Mouse (Mus musculus) cortical plate, adult 2 months (tissue): Measurements from ENCODE around the gene Tbc1d14.

Experiments used
- CTCF ChIP-seq: fragments of 200-500 bp; IDR thresholded peaks from 2 replicates; pipeline ENCODE4 v1.5.1; 2011; ENCODE audit warnings: mild to moderate bottlenecking, control low read depth, low read length; ENCODE audit not compliant: insufficient read depth; ENCODE audit errors: extremely low read depth
- POLR2A ChIP-seq: fragments of 200-500 bp; IDR thresholded peaks from 2 replicates; pipeline ENCODE4 v1.6.1; 2011; ENCODE audit warnings: mild to moderate bottlenecking, low read length, control low read depth; ENCODE audit not compliant: insufficient read depth; ENCODE audit errors: extremely low read depth

GRCm38 (mm10) chr5:36561509-36561908, 31.6 kb downstream of the Tbc1d14 start:
- no peak for TF ChIP-seq CTCF
- no peak for TF ChIP-seq POLR2A
